Mouse (Mus musculus) spleen, adult 18-20 months (tissue): Measurements from ENCODE around the gene Zbtb9.

Experiments
- DNase-seq, 2 experiments: peaks; one replicate each; pipeline ENCODE4 v3.0.0; 2022; ENCODE audit warnings: mixed read lengths in 2 of 2

The Zbtb9 gene

GRCm38 (mm10) chr17:27017564-27018499 is 44.9 kb downstream of the Zbtb9 start:
- DNase-seq = peak; percentile 77 to 94

GRCm38 (mm10) chr17:27018555-27019196 is 45.7 kb downstream of the Zbtb9 start:
- DNase-seq = no peak

- DNase-seq = no peak
Observed at GRCm38 (mm10) chr17:27021076-27021475, 48.1 kb downstream of the Zbtb9 start.

GRCm38 (mm10) chr17:27021736-27022135 is 48.8 kb downstream of the Zbtb9 start:
- no peak for DNase-seq

GRCm38 (mm10) chr17:27023342-27023741 is 50.4 kb downstream of the Zbtb9 start:
- DNase-seq = no peak

- DNase-seq = no peak
Observed at GRCm38 (mm10) chr17:27025326-27025902, 52.4 kb downstream of the Zbtb9 start.

- DNase-seq = no peak
Observed at GRCm38 (mm10) chr17:27025951-27026350, 53.0 kb downstream of the Zbtb9 start.

- DNase-seq = peak in 1 of 2 experiments; percentile 53
Observed at GRCm38 (mm10) chr17:27027460-27028283, 54.7 kb downstream of the Zbtb9 start.

GRCm38 (mm10) chr17:27028284-27028795 is 55.4 kb downstream of the Zbtb9 start:
- peak; percentile 83 to 85 for DNase-seq

- DNase-seq = no peak
Observed at GRCm38 (mm10) chr17:27028909-27029308, 55.9 kb downstream of the Zbtb9 start, which contains the start of gene Bak1. TSS of gene Bak1 (minus strand) at chr17:27029009.

- no peak for DNase-seq
Observed at GRCm38 (mm10) chr17:27029431-27029830, 56.5 kb downstream of the Zbtb9 start.

- no peak for DNase-seq
Observed at GRCm38 (mm10) chr17:27030896-27031295, 57.9 kb downstream of the Zbtb9 start.

GRCm38 (mm10) chr17:27032328-27032727 is 59.4 kb downstream of the Zbtb9 start:
- DNase-seq = no peak

- peak; percentile 57 to 83 for DNase-seq
Observed at GRCm38 (mm10) chr17:27032869-27033268, 59.9 kb downstream of the Zbtb9 start.

- DNase-seq = no peak
Observed at GRCm38 (mm10) chr17:27036465-27036864, 63.5 kb downstream of the Zbtb9 start.

- DNase-seq = no peak
Observed at GRCm38 (mm10) chr17:27038335-27039050, 65.5 kb downstream of the Zbtb9 start.

- no peak for DNase-seq
Observed at GRCm38 (mm10) chr17:27039432-27040102, 66.6 kb downstream of the Zbtb9 start.

GRCm38 (mm10) chr17:27040304-27041045 is 67.5 kb downstream of the Zbtb9 start:
- peak; percentile 50 to 54 for DNase-seq

GRCm38 (mm10) chr17:27041046-27041786 is 68.2 kb downstream of the Zbtb9 start:
- DNase-seq = no peak

GRCm38 (mm10) chr17:27041787-27042055 is 68.8 kb downstream of the Zbtb9 start:
- peak in 1 of 2 experiments; percentile 39 for DNase-seq
